Mouse (Mus musculus): ENCODE measurements around the gene Ifi206. TPM values are rescaled to one million over a fixed set of nuclear protein-coding genes. Genes with fewer than 3 reads are reported as not detected.

Gene Ifi206
- total RNA-seq, 1 experiment, result not detected

DNA sequence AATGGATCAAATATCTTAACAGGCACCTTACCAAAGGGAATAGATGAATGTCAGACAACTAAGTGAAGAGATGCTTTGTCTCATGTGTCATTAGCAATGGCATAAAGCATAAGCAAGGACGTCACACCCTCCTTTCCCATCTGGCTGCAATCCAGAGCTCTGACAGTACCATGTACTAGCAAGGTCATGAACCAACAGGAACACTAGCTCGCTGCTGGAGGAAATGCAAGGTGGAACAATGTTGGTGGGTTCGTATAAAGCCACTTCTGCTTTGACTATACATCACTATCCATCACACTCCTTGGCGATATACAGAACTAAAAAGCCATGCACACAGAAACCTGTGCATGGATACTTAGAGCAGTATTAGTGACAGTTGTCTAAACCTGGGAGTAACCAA lies 43.8 kb downstream of the Ifi206 start:
- Histone ChIP-seq H3K9ac (ENCODE audit: insufficient read depth, low read depth, low read length, poor library complexity, severe bottlenecking) (no peak overlapping the region), H3K27ac (ENCODE audit: insufficient read depth, low read depth, low read length, poor library complexity, severe bottlenecking) (no peak overlapping the region), H3K4me1 (ENCODE audit: control insufficient read depth in 2 of 2, insufficient read depth in 2 of 2, low read length in 2 of 2, poor library complexity in 1 of 2) (no peaks in the 10 kb centered on the region), H3K4me3 (ENCODE audit: insufficient read depth in 1 of 2, low read depth in 1 of 2, low read length in 2 of 2, poor library complexity in 1 of 2, severe bottlenecking in 1 of 2) (no peak overlapping the region), H3K9me3 (ENCODE audit: control insufficient read depth, insufficient read depth, low read depth, low read length) (no peaks in the 10 kb centered on the region), H3K36me3 (ENCODE audit: control insufficient read depth, insufficient read depth, low read length, poor library complexity, severe bottlenecking) (0 out of 2 replicates have a peak, but pooled peaks cover 3% of the 10 kb centered on the region)
- TF ChIP-seq MAFK (IDR thresholded peaks at IDR 0.05; ENCODE audit: insufficient read depth, low read depth, low read length) (no peak), HCFC1 (IDR thresholded peaks at IDR 0.05; ENCODE audit: borderline replicate concordance, insufficient read depth, low read length) (no peak), CHD2 (IDR thresholded peaks at IDR 0.05; ENCODE audit: low read depth, low read length) (no peak), ZNF384 (IDR thresholded peaks at IDR 0.05; ENCODE audit: low read depth, low read length) (no peak), ZC3H11A (IDR thresholded peaks at IDR 0.05; ENCODE audit: borderline replicate concordance, low read depth, low read length) (no peak)
- in situ Hi-C loops (cut with MboI; ENCODE audit: low sequenced_read_pairs in 2 of 2, unreplicated experiment in 2 of 2), result no loop called here
- no peak for DNase-seq (ENCODE audit: low read depth, low spot score)

DNA sequence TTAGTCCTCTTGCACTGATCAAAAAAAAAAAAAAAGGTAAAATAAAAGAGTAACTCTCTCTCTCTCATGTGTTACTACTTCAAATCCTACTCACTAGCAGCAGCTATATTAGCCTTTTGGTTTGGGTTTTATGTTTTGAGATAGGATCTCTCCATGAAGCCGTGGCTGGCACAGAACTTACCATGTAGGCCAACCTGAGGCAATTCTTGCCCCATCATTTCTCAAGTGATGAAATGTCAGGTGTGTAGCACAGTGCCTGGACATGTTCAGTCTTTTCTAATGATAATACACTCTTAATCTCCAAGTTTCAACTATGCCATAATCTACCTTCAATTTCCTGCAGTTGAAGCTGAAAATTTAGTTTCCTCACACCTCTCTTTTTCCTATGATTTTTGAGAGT lies 47.8 kb downstream of the Ifi206 start:
- no peak overlapping the region for H3K4me3 ChIP-seq (ENCODE audit: insufficient read depth in 1 of 2, low read depth in 1 of 2, low read length in 2 of 2, poor library complexity in 1 of 2, severe bottlenecking in 1 of 2)
- TF ChIP-seq HCFC1 (IDR thresholded peaks at IDR 0.05; ENCODE audit: borderline replicate concordance, insufficient read depth, low read length) (no peak), MAFK (IDR thresholded peaks at IDR 0.05; ENCODE audit: insufficient read depth, low read depth, low read length) (no peak)
- no peak overlapping the region for H3K27ac ChIP-seq (ENCODE audit: insufficient read depth, low read depth, low read length, poor library complexity, severe bottlenecking)
- no peak for DNase-seq (ENCODE audit: low read depth, low spot score)
- in situ Hi-C loops (cut with MboI; ENCODE audit: low sequenced_read_pairs in 2 of 2, unreplicated experiment in 2 of 2), result no loop called here
- H3K9ac ChIP-seq (ENCODE audit: insufficient read depth, low read depth, low read length, poor library complexity, severe bottlenecking), result no peak overlapping the region
- H3K4me1 ChIP-seq (ENCODE audit: control insufficient read depth in 2 of 2, insufficient read depth in 2 of 2, low read length in 2 of 2, poor library complexity in 1 of 2), result no peaks in the 10 kb centered on the region
- no peaks in the 10 kb centered on the region for H3K36me3 ChIP-seq (ENCODE audit: control insufficient read depth, insufficient read depth, low read length, poor library complexity, severe bottlenecking)
- no peaks in the 10 kb centered on the region for H3K9me3 ChIP-seq (ENCODE audit: control insufficient read depth, insufficient read depth, low read depth, low read length)

DNA sequence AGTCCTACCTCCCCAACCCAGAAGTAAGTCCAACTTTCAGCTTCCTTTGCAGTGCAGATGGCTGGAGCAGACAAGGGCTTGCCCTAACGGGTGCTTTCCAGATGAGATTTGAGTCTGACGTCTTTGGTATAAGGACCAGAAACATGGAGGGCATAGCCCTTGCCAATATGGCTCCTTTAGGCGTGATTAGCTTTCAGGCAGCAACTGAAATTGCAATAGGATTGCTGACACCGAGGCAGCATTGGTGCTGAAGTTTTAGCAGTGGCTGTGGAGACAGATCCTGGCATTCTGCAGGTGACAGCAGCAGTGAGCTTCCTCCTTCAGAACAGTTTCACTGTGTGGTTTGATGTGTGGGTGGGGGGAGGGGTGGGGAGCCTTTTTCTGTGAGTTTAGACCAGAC lies 49.6 kb downstream of the Ifi206 start:
- H3K36me3 ChIP-seq (ENCODE audit: control insufficient read depth, insufficient read depth, low read length, poor library complexity, severe bottlenecking), result no peaks in the 10 kb centered on the region
- no peak overlapping the region for H3K4me3 ChIP-seq (ENCODE audit: insufficient read depth in 1 of 2, low read depth in 1 of 2, low read length in 2 of 2, poor library complexity in 1 of 2, severe bottlenecking in 1 of 2)
- TF ChIP-seq ZC3H11A (IDR thresholded peaks at IDR 0.05; ENCODE audit: borderline replicate concordance, low read depth, low read length) (no peak), ZNF384 (IDR thresholded peaks at IDR 0.05; ENCODE audit: low read depth, low read length) (no peak), MAFK (IDR thresholded peaks at IDR 0.05; ENCODE audit: insufficient read depth, low read depth, low read length) (no peak), HCFC1 (IDR thresholded peaks at IDR 0.05; ENCODE audit: borderline replicate concordance, insufficient read depth, low read length) (no peak), CHD2 (IDR thresholded peaks at IDR 0.05; ENCODE audit: low read depth, low read length) (no peak)
- no peak overlapping the region for H3K9ac ChIP-seq (ENCODE audit: insufficient read depth, low read depth, low read length, poor library complexity, severe bottlenecking)
- H3K4me1 ChIP-seq (ENCODE audit: control insufficient read depth in 2 of 2, insufficient read depth in 2 of 2, low read length in 2 of 2, poor library complexity in 1 of 2), result no peaks in the 10 kb centered on the region
- no peaks in the 10 kb centered on the region for H3K9me3 ChIP-seq (ENCODE audit: control insufficient read depth, insufficient read depth, low read depth, low read length)
- no peak for DNase-seq (ENCODE audit: low read depth, low spot score)
- in situ Hi-C loops (cut with MboI; ENCODE audit: low sequenced_read_pairs in 2 of 2, unreplicated experiment in 2 of 2), result no loop called here
- H3K27ac ChIP-seq (ENCODE audit: insufficient read depth, low read depth, low read length, poor library complexity, severe bottlenecking), result no peak overlapping the region

DNA sequence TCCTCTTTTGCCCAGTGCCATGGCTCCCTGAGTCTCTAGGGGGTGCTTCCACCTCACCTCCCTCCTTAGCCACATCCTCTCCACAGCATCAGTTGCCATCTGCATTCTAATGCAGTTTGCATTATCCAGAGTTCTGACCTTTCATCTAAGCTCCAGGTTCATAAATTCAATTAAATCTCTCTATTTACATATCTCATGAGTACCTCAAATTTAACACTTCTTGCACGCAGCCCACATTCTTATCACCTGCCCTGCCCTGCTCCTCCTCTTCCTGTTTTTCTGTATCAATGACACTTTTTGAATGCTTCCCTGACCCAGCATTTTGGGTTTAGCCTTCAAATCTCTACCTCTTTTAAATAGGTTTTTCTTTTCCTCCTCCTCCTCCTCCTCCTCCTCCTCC lies 50.2 kb downstream of the Ifi206 start:
- Histone ChIP-seq H3K9me3 (ENCODE audit: control insufficient read depth, insufficient read depth, low read depth, low read length) (no peaks in the 10 kb centered on the region), H3K27ac (ENCODE audit: insufficient read depth, low read depth, low read length, poor library complexity, severe bottlenecking) (no peak overlapping the region), H3K4me3 (ENCODE audit: insufficient read depth in 1 of 2, low read depth in 1 of 2, low read length in 2 of 2, poor library complexity in 1 of 2, severe bottlenecking in 1 of 2) (no peak overlapping the region), H3K36me3 (ENCODE audit: control insufficient read depth, insufficient read depth, low read length, poor library complexity, severe bottlenecking) (no peaks in the 10 kb centered on the region), H3K4me1 (ENCODE audit: control insufficient read depth in 2 of 2, insufficient read depth in 2 of 2, low read length in 2 of 2, poor library complexity in 1 of 2) (no peaks in the 10 kb centered on the region), H3K9ac (ENCODE audit: insufficient read depth, low read depth, low read length, poor library complexity, severe bottlenecking) (no peak overlapping the region)
- DNase-seq (ENCODE audit: low read depth, low spot score), result no peak
- in situ Hi-C loops (cut with MboI; ENCODE audit: low sequenced_read_pairs in 2 of 2, unreplicated experiment in 2 of 2), result no loop called here
- no peak for TF ChIP-seq ZC3H11A (IDR thresholded peaks at IDR 0.05; ENCODE audit: borderline replicate concordance, low read depth, low read length)
- no peak for TF ChIP-seq CHD2 (IDR thresholded peaks at IDR 0.05; ENCODE audit: low read depth, low read length)
- TF ChIP-seq MAFK (IDR thresholded peaks at IDR 0.05; ENCODE audit: insufficient read depth, low read depth, low read length), result no peak

DNA sequence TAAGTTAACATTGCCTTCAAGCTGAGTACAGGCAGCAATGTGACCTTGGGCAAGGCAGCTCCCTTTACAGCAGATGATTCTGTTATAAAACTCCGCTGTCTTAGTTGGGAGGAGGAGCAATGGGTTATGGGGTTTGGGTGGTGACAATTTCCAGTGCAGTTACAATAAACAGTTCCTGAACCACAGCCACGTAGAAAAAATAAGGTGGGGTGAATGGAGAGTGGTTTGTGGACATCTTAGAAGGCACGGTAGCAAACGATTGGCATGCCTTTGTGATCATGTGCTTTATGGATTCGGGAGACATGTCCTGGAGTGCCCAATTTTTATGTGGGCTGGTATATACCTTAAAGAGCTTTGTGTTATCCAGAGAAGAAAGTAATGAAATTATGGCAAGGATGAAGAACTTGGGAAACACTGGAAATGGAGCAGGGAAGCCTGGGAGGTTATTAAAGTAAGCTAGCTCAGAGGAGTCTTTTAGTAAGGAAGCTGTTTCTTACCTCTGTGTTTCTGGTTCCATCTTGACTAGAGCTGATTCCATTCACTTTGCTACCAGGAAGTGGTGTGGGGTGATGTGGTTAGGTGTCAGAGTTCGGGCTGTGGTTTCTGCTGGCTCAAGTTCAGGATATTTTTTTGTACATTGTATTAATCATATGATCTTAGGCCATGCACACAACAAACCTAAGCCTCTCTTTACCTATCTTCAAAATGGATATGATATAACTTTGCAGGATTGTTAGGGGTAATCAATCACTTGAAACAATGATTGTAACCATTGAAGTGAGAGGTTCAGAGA lies 53.5 kb downstream of the Ifi206 start:
- no peak overlapping the region for H3K4me3 ChIP-seq (ENCODE audit: insufficient read depth in 1 of 2, low read depth in 1 of 2, low read length in 2 of 2, poor library complexity in 1 of 2, severe bottlenecking in 1 of 2)
- H3K27ac ChIP-seq (ENCODE audit: insufficient read depth, low read depth, low read length, poor library complexity, severe bottlenecking), result no peak overlapping the region
- no peaks in the 10 kb centered on the region for H3K4me1 ChIP-seq (ENCODE audit: control insufficient read depth in 2 of 2, insufficient read depth in 2 of 2, low read length in 2 of 2, poor library complexity in 1 of 2)
- no peaks in the 10 kb centered on the region for H3K9me3 ChIP-seq (ENCODE audit: control insufficient read depth, insufficient read depth, low read depth, low read length)
- in situ Hi-C loops (cut with MboI; ENCODE audit: low sequenced_read_pairs in 2 of 2, unreplicated experiment in 2 of 2), result no loop called here
- no peak for DNase-seq (ENCODE audit: low read depth, low spot score)
- H3K36me3 ChIP-seq (ENCODE audit: control insufficient read depth, insufficient read depth, low read length, poor library complexity, severe bottlenecking), result no peaks in the 10 kb centered on the region
- TF ChIP-seq ZNF384 (IDR thresholded peaks at IDR 0.05; ENCODE audit: low read depth, low read length) (no peak), ZC3H11A (IDR thresholded peaks at IDR 0.05; ENCODE audit: borderline replicate concordance, low read depth, low read length) (no peak), CHD2 (IDR thresholded peaks at IDR 0.05; ENCODE audit: low read depth, low read length) (no peak), HCFC1 (IDR thresholded peaks at IDR 0.05; ENCODE audit: borderline replicate concordance, insufficient read depth, low read length) (no peak), MAFK (IDR thresholded peaks at IDR 0.05; ENCODE audit: insufficient read depth, low read depth, low read length) (no peak)
- H3K9ac ChIP-seq (ENCODE audit: insufficient read depth, low read depth, low read length, poor library complexity, severe bottlenecking), result no peak overlapping the region

All from ES-E14 (cell line).